Mouse (Mus musculus): ENCODE measurements at regions not wholly inside any gene's neighbourhood (a gene's known extent, or its start where the extent isn't known, plus 50 kb on each side); places are given as distances from the start of the nearest gene placed in this dataset.
"Not testable (repeated sequence)": the region's sequence is repeated elsewhere in the genome, so short reads cannot be mapped to it uniquely, and the experiment has no call there.

GRCm38 (mm10) chr13:31050160-31050788 lies 76.3 kb downstream of the Gm5447 start:
- no peak for DNase-seq (ENCODE audit: low read depth, low spot score)

GRCm38 (mm10) chr13:31051586-31051985 lies 77.6 kb downstream of the Gm5447 start:
- not testable (repeated sequence) for DNase-seq (ENCODE audit: low read depth, low spot score)

- DNase-seq (ENCODE audit: low read depth, low spot score): no peak
Observed at GRCm38 (mm10) chr13:31054356-31054755, 80.4 kb downstream of the Gm5447 start.

GRCm38 (mm10) chr13:31055376-31056083 lies 81.5 kb downstream of the Gm5447 start:
- no peak for DNase-seq (ENCODE audit: low read depth, low spot score)

- DNase-seq (ENCODE audit: low read depth, low spot score): no peak
Observed at GRCm38 (mm10) chr13:31056154-31056871, 82.3 kb downstream of the Gm5447 start.

GRCm38 (mm10) chr13:31060916-31061431 lies 87.0 kb downstream of the Gm5447 start:
- no peak for DNase-seq (ENCODE audit: low read depth, low spot score)

- no peak for DNase-seq (ENCODE audit: low read depth, low spot score)
Observed at GRCm38 (mm10) chr13:31068343-31068742, 94.3 kb downstream of the Gm5447 start.

- no peak for DNase-seq (ENCODE audit: low read depth, low spot score)
Observed at GRCm38 (mm10) chr13:31076541-31076940, 102.5 kb downstream of the Gm5447 start.

GRCm38 (mm10) chr13:31078751-31079150 lies 104.7 kb downstream of the Gm5447 start:
- no peak for DNase-seq (ENCODE audit: low read depth, low spot score)

- DNase-seq (ENCODE audit: low read depth, low spot score): peak; percentile 30
Observed at GRCm38 (mm10) chr13:31080215-31080614, 106.2 kb downstream of the Gm5447 start.

- peak; percentile 71 for DNase-seq (ENCODE audit: low read depth, low spot score)
Observed at GRCm38 (mm10) chr13:31082448-31083140, 108.6 kb downstream of the Gm5447 start.

GRCm38 (mm10) chr13:31101051-31101450 lies 127.0 kb downstream of the Gm5447 start:
- no peak for DNase-seq (ENCODE audit: low read depth, low spot score)

GRCm38 (mm10) chr13:31107434-31107833 lies 133.4 kb downstream of the Gm5447 start:
- no peak for DNase-seq (ENCODE audit: low read depth, low spot score)

- no peak for DNase-seq (ENCODE audit: low read depth, low spot score)
Observed at GRCm38 (mm10) chr13:31109231-31109630, 135.2 kb downstream of the Gm5447 start.

- DNase-seq (ENCODE audit: low read depth, low spot score): no peak
Observed at GRCm38 (mm10) chr13:31122689-31123088, 148.7 kb downstream of the Gm5447 start.

GRCm38 (mm10) chr13:31124547-31125216 lies 150.7 kb downstream of the Gm5447 start:
- no peak for DNase-seq (ENCODE audit: low read depth, low spot score)

GRCm38 (mm10) chr13:31132501-31132900 lies 158.5 kb downstream of the Gm5447 start:
- DNase-seq (ENCODE audit: low read depth, low spot score): no peak

- no peak for DNase-seq (ENCODE audit: low read depth, low spot score)
Observed at GRCm38 (mm10) chr13:31139686-31140085, 165.7 kb downstream of the Gm5447 start.

GRCm38 (mm10) chr13:31147323-31147722 lies 173.3 kb downstream of the Gm5447 start:
- DNase-seq (ENCODE audit: low read depth, low spot score): no peak

- no peak for DNase-seq (ENCODE audit: low read depth, low spot score)
Observed at GRCm38 (mm10) chr13:31154066-31154465, 180.1 kb downstream of the Gm5447 start.

GRCm38 (mm10) chr13:31163878-31164495 lies 190.0 kb downstream of the Gm5447 start:
- DNase-seq (ENCODE audit: low read depth, low spot score): no peak

All from ZHBTc4 (cell line).